Mouse (Mus musculus) adrenal gland, postnatal 25 days (tissue): ENCODE measurements at regions not wholly inside any gene's neighbourhood (a gene's known extent, or its start where the extent isn't known, plus 50 kb on each side); places are given as distances from the start of the nearest gene placed in this dataset.
A peak's percentile ranks its signal among the peaks of the same experiment; 100 is the strongest.

ENCODE experiments used
- DNase-seq: peaks from one replicate; pipeline ENCODE4 v3.0.0; 2021; ENCODE audit warnings: mixed read lengths

DNA sequence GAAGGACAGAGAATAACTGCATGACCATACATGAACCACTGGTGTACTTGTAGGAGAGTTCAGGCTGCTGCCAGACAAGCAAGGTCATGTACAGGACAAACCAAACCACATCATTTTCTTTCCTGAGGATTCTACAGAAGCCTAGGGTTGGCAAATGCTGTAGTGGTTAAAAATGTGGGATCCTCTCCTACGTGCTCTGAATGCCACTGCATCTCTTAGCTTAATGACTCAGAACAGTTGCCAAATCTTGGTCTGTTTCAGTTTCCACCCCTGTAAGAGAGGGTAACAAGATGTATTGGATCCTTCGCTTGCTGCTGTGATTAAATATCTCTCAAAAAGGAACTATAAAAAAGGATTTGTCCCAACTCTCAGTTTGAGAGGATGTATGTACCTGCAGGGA, 938.1 kb downstream of the 4930444P10Rik start:
- DNase-seq, result no peak

DNA sequence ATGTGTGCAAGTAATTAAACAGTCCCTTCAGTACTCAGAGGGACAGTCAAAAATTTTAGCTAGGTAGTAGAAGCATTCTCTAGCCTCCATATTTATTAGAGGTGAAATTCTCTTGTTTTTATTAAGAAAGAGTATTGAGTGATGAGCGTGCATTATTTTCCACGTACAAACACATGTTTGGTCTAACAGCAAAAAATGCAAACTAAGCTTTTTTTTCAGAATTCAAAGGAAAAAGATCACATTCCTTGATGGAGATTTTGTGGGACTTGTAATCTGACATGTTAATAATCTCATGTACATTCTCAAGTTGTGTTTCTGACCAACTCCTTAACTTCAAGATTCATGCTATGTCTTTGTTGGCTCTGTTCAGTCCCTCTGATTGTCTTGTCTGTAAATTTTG, 939.2 kb downstream of the 4930444P10Rik start:
- DNase-seq, result no peak

DNA sequence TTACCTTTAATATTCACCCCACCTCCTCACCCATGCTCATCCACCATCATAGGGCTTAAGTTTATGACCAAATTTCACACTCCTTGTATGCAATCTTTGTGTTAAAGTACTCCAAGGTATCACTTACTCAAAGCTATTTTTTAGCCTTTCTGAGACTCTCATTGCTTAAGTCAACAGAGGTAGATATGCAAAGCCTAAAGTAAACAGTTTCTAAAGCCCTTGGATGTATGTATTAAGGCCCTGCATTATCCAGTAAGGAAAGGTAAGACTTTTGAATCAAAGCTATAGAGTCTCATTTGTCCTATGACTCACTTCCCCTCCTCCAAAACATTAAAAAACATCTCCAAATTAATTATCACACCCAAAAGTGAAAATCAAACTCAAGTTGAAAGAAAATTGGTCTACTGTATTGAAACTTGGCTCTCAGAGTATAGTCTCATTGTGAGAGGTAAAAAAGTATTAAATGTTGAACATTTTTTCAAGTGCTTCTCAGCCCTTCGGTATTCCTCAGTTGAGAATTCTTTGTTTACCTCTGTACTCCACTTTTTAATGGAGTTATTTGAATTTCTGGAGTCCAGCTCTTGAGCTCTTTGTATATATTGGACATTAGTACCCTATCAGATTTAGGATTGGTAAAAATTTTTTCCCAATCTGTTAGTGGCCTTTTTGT, 949.1 kb downstream of the 4930444P10Rik start:
- DNase-seq, result no peak

DNA sequence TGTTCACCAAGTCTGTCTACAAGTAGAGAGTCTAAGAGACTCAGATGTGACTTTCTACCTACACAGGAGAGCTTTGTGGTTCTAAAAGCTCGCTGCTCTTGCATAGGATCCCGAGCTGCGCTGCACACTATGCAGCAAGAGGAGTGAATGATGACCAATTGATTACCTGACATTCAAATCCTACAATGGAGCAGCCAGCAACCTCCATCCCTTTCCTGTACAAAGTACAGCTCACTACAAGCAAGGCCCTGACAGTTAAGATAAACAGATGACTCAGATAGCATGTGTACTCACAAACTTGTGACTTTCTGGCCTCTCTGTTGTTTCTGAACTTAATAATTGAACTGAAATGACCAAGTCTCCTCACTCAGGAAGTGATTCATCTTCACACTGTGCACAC, 974.7 kb downstream of the 4930444P10Rik start:
- no peak for DNase-seq

DNA sequence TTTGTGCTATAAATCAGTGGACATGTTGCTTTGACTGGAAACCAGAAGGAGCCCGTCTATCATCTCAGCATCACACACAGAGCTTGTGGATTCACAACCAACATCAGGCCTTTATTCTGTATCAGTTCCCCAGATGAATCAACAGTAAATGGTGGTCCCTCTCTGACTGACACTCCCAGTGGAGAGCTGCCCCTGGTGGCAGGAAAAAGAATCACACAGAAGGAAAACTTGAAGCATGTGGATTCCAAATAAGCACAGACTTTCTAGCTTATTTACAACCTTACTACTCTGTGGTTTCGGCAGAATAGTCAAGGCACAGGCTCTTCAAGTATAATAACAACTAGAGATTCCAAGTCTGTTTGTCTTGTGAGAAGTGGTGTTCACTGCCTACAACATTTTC, 981.7 kb downstream of the 4930444P10Rik start:
- DNase-seq, result no peak

DNA sequence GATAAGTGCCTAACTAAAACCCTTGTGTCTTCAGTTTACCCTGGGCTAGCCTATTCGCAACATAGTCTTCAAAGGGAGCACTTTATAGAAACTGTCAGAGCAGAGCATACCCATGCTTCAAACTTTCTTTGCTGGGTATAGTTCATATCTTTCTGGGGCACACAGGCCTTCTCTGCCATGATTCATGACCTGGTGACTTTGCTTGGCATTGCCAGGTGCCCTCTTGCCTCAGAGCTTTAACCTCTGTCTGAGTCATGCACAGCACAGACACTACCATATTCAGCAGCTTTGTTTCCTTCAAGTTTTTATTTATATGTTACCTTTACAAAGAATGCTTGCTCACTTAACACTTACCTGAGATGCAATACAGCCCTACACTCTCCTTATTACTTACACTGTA, 1022.8 kb downstream of the 4930444P10Rik start:
- DNase-seq, result peak; percentile 12

DNA sequence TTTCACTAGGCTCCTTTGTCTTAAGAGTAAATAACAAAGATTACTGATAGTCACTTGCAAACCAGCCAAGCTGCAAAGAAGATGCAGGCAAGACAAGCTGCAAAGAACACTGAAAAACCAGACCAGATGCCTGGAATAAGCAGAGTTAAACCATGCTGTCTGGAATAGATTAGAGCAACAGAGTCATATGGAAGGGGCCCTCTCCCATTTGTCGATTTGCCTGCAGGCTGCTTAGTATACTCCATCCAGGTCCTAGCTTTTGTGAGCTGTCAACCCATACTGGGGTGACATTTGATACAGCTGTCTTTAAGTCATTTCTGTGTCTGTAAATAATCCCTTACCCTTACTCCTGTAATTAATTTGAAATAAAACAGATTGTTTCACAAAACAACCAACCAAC, 1059.1 kb downstream of the 4930444P10Rik start:
- DNase-seq, result no peak

DNA sequence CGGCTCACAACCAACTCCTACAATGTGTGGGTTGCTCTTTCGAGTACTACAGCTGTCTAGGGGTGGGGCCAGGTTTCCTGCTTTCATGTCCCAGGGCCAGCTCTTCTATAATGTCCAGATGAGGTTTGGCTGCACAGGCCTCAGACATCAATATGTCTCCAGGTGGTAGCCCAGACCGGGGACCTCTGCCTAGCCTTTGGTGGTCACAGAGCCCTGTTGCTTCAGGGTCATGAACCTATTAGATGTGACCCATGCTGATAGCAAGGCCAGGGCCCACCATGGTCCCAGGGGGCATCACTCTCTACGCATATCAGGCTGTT, 1074.7 kb downstream of the 4930444P10Rik start:
- DNase-seq, result no peak

DNA sequence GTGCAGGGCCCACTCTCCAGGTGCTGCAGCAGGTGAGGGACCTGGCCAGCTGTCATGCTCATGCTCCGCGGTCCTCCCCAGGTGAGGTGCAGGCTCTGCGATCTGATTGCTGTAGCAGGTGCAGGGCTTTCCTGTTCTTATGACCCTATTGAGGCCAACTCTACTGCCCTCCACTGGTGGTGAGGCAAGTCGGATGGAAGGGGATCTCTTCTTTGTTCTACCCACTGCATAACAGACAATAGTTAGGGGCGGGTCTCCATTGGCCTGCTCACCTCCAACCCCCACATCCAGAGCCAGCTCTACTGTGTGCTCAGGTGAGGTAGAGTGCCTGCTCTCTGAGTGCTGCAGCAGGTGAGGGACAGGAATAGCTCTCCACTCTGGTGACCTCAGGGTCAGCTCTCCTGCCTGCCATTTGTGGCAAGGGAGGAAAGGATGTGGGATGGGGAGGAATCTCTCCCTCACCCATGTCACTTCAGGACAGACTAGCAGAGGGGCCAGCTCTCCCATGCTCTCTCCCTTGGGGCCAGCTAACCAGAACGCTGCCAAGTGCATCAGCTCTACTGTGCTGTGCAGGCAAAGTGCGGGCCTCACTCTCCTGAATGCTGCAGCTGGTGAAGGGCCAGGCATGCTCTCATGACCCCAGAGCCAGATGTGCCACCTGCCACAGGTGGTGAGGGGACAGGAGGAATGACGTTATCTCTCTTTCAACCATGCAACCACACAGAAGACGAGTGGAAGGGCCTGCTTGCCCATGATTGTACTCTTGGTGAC, 1075.3 kb downstream of the 4930444P10Rik start:
- no peak for DNase-seq

DNA sequence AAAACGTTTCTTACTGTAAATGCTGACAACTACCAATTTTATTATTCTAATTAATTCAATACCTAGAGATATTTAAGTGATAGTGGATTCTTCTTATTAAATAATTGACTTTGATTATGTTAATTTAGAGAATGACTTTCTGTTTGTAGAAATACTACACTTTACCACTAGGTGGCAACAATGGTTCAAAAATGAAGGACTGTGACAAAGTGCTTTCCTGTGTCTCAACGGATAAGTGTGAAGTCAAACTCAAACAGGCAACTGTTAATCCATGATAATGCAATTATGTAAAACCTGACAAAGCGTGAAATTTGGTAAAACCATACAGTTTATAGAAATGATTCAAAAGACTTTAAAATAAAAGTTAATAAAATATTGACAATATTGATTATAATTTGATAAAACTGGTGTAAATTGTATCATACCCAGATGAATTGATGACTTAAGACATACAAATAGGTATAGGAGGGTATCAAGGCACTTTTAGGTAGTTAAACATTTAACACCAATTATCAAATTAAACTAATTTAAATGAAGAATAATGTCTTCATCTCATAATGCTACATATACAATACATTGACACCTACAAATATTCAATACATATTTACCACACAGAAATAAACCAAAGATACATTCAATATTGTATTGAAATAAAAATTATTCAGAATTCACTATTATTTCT, 1085.3 kb downstream of the 4930444P10Rik start:
- no peak for DNase-seq

DNA sequence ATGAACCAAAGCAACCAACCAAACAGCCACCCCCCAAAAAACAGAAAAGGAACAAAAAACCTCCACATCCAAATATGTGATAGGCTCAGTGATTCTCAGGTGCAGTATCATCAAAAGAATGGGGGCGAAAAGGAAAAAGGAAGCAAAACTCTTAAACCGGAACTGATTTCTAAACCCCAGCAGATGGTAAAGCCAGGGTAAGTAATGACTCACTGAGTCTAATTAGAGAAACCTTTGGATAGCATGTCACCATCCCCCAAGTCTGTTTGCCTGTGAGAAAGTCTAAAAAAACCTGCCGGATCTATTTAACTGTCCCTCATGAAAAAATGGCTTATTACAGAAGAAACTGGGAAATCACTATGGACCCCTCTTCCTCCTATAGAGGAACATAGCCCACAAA, 1097.8 kb downstream of the 4930444P10Rik start:
- DNase-seq, result no peak

DNA sequence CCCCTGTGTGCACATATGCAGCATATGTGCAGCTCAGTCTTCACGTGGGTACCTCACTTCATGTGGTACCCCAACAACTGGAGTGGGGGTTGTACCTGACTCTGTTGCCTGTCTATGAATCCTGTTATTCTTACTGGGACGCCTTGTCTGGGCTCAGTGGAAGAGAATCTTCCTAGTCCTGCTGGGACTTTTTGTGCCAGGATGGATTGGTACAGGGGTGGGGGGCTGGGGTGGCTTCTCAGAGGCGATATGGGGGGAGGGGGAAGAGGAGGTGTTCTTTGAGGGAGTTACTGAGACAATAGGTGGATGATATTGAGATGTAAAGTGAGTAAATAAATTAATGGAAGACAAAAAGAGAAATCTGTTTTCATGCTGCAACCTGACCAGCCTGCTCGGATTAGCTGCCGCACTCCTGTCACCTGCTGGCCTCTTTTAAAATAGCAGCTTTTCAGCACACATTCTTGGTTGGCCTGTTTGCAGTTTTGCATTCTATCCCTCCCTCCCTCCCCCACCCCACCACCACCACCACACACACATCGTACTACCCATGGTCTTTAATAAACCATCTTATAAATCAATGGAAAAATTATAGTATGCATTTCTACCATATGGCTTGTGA, 1112.9 kb downstream of the 4930444P10Rik start:
- DNase-seq, result peak; percentile 10
